Mouse (Mus musculus) CH12.LX (cell line): ENCODE measurements around the gene Fut11. TPM values are rescaled to one million over a fixed set of nuclear protein-coding genes. Genes with fewer than 3 reads are reported as not detected.

Source experiments
- DNase-seq: peaks from one replicate; pipeline ENCODE4 v3.0.0-alpha.2; 2013; ENCODE audit errors: extremely low read depth
- H3K27ac ChIP-seq: 2 replicates; pipeline ENCODE4 v1.5.1; 2012; ENCODE audit warnings: low read depth, mild to moderate bottlenecking, control low read depth, moderate library complexity; ENCODE audit not compliant: insufficient read depth
- H3K27me3 ChIP-seq: replicated peaks from 2 replicates; pipeline ENCODE3; 2012; ENCODE audit warnings: inconsistent platforms
- H3K36me3 ChIP-seq, 2 experiments: replicated peaks in 1 of 2; 2 replicates each; pipeline versions ENCODE3 to v1.6.1; 2012; ENCODE audit warnings: inconsistent platforms in 1 of 2, low read length in 1 of 2, mild to moderate bottlenecking in 1 of 2, mixed read lengths in 1 of 2, moderate library complexity in 1 of 2; ENCODE audit not compliant: control insufficient read depth in 1 of 2, insufficient read depth in 1 of 2
- H3K4me1 ChIP-seq, 2 experiments: 2 replicates each; pipeline ENCODE4 v1.6.1; 2012; ENCODE audit warnings: inconsistent platforms in 1 of 2, moderate library complexity in 1 of 2; ENCODE audit not compliant: insufficient read depth in 2 of 2, control insufficient read depth in 1 of 2
- H3K4me2 ChIP-seq: 2 replicates; pipeline ENCODE4 v1.6.1; 2012; ENCODE audit warnings: low read depth, mild to moderate bottlenecking, control low read depth; ENCODE audit not compliant: poor library complexity, insufficient read depth, severe bottlenecking
- H3K4me3 ChIP-seq, 3 experiments: fragments of 150-350 bp in 1 of 3; sonication (generic) in 1 of 3; replicated peaks in 1 of 3; 2 replicates each; pipeline versions ENCODE3 to v1.5.1; 2011 to 2012; ENCODE audit warnings: low read depth in 2 of 3, low read length in 2 of 3, mild to moderate bottlenecking in 2 of 3, moderate library complexity in 2 of 3, control low read depth in 1 of 3, improper control_type of control experiment in 1 of 3, inconsistent platforms in 1 of 3, mixed read lengths in 1 of 3; ENCODE audit not compliant: poor library complexity in 1 of 3
- H3K79me2 ChIP-seq: replicated peaks from 2 replicates; pipeline ENCODE4 v1.6.1; 2012; ENCODE audit warnings: mild to moderate bottlenecking, moderate library complexity; ENCODE audit not compliant: control insufficient read depth, poor library complexity, insufficient read depth, severe bottlenecking; ENCODE audit errors: extremely low read depth
- H3K9ac ChIP-seq: 2 replicates; pipeline ENCODE4 v1.6.1; 2012; ENCODE audit warnings: low read depth, mild to moderate bottlenecking, control low read depth, moderate library complexity; ENCODE audit not compliant: insufficient read depth
- H3K9me3 ChIP-seq: replicated peaks from 2 replicates; pipeline ENCODE3; 2012; ENCODE audit warnings: low read length, inconsistent platforms, mixed read lengths
- BHLHE40 ChIP-seq: IDR thresholded peaks from 2 replicates; pipeline ENCODE4 v1.6.1; 2011; ENCODE audit warnings: mild to moderate bottlenecking, low read depth, low read length, improper control_type of control experiment
- CTCF ChIP-seq, 2 experiments: IDR thresholded peaks in 1 of 2; conservative IDR thresholded peaks in 1 of 2; 2 replicates each; pipeline ENCODE4 v1.5.1; 2011 to 2012; ENCODE audit warnings: low read depth in 2 of 2, low read length in 2 of 2, improper control_type of control experiment in 1 of 2, inconsistent platforms in 1 of 2, mild to moderate bottlenecking in 1 of 2, moderate library complexity in 1 of 2
- EP300 ChIP-seq: IDR thresholded peaks from 2 replicates; pipeline ENCODE4 v1.6.1; 2011; ENCODE audit warnings: low read length, improper control_type of control experiment
- ETS1 ChIP-seq: conservative IDR thresholded peaks from 2 replicates; pipeline ENCODE4 v1.6.1; 2012; ENCODE audit warnings: low read depth, mild to moderate bottlenecking, inconsistent platforms, low read length, improper control_type of control experiment, moderate library complexity
- GABPA ChIP-seq: IDR thresholded peaks from 2 replicates; pipeline ENCODE4 v1.6.1; 2012; ENCODE audit warnings: low read depth, low read length, improper control_type of control experiment, inconsistent platforms; ENCODE audit not compliant: insufficient replicate concordance
- HCFC1 ChIP-seq: IDR thresholded peaks from 2 replicates; pipeline ENCODE4 v1.6.1; 2012; ENCODE audit warnings: low read depth, mild to moderate bottlenecking, inconsistent platforms, low read length, improper control_type of control experiment
- MAFK ChIP-seq: IDR thresholded peaks from 2 replicates; pipeline ENCODE4 v1.6.1; 2011; ENCODE audit warnings: low read length, improper control_type of control experiment; ENCODE audit not compliant: insufficient replicate concordance
- MAZ ChIP-seq: IDR thresholded peaks from 2 replicates; pipeline ENCODE4 v1.6.1; 2012; ENCODE audit warnings: low read depth, mild to moderate bottlenecking, inconsistent platforms, low read length, improper control_type of control experiment, moderate library complexity
- MEF2A ChIP-seq: IDR thresholded peaks from 2 replicates; pipeline ENCODE4 v1.6.1; 2014; ENCODE audit warnings: low read depth, mild to moderate bottlenecking, inconsistent platforms, low read length, improper control_type of control experiment, borderline replicate concordance
- MXI1 ChIP-seq: IDR thresholded peaks from 2 replicates; pipeline ENCODE4 v1.6.1; 2011; ENCODE audit warnings: mild to moderate bottlenecking, low read depth, low read length, improper control_type of control experiment
- NRF1 ChIP-seq: IDR thresholded peaks from 2 replicates; pipeline ENCODE4 v1.6.1; 2014; ENCODE audit warnings: low read depth, mild to moderate bottlenecking, inconsistent platforms, low read length, improper control_type of control experiment, moderate library complexity
- PAX5 ChIP-seq: IDR thresholded peaks from 2 replicates; pipeline ENCODE4 v1.6.1; 2012; ENCODE audit warnings: low read length, inconsistent platforms, mixed read lengths
- POLR2A ChIP-seq: IDR thresholded peaks from 2 replicates; pipeline ENCODE4 v1.6.1; 2011; ENCODE audit warnings: low read depth, mild to moderate bottlenecking, improper control_type of control experiment, low read length
- TBP ChIP-seq: conservative IDR thresholded peaks from 2 replicates; pipeline ENCODE4 v1.6.1; 2011; ENCODE audit warnings: low read depth, low read length, improper control_type of control experiment
- USF1 ChIP-seq: IDR thresholded peaks from 2 replicates; pipeline ENCODE4 v1.6.1; 2014; ENCODE audit warnings: low read depth, mild to moderate bottlenecking, inconsistent platforms, low read length, improper control_type of control experiment
- ZMIZ1 ChIP-seq: IDR thresholded peaks from 2 replicates; pipeline ENCODE4 v1.6.1; 2012; ENCODE audit warnings: low read depth, mild to moderate bottlenecking, inconsistent platforms, low read length, improper control_type of control experiment
- dilution Hi-C: fragments of 300-500 bp; cut with MboI; formaldehyde crosslinking; loops from 2 replicates; pipeline ENCODE4 v1.14.3; 2020; ENCODE audit warnings: low sequenced_read_pairs; ENCODE audit not compliant: extremely low pct_unique_long_range_greater_than_20kb, extremely low pct_ligation_motif_present
- in situ Hi-C: fragments of 300-500 bp; cut with MboI; formaldehyde crosslinking; loops from 3 replicates; pipeline ENCODE4 v1.14.3; 2019; ENCODE audit warnings: low sequenced_read_pairs, low pct_ligation_motif_present, low pct_unique_long_range_greater_than_20kb, mixed read lengths
- polyA plus RNA-seq: library from polyadenylated mRNA; unstranded; fragments of >175 nt; gene quantifications from 2 replicates; pipeline ENCODE4 v1.2.1, GENCODE M21; 2012; ENCODE audit warnings: low read depth; ENCODE audit not compliant: insufficient read length
- total RNA-seq, 2 experiments: library from RNA; depleted of rRNA; stranded (reverse); fragments of 300-350 nt in 1 of 2; fragments of >200 nt in 1 of 2; gene quantifications; 2 replicates each; pipeline ENCODE4 v1.2.3; 2012 to 2014

The Fut11 gene
- total and polyA plus RNA-seq, 3 experiments: 2.9 to 3.8 (median 3.7) TPM

- DNase-seq: no peak
- Histone ChIP-seq H3K27ac (no peak overlapping the region), H3K4me1 (peaks cover 0 to 20% of the 10 kb centered on the region in 2 experiments; a peak in 2 of 4 replicates), H3K4me2 (no peak overlapping the region), H3K9ac (no peak overlapping the region), H3K27me3 (no peaks in the 10 kb centered on the region), H3K4me3 (no peak overlapping the region), H3K36me3 (peaks cover 38 to 69% of the 10 kb centered on the region in 2 experiments), H3K9me3 (no peaks in the 10 kb centered on the region), H3K79me2 (no peaks in the 10 kb centered on the region; the same call in 1 of the 2 replicates)
- dilution Hi-C loops: no loop called here
- no peak for TF ChIP-seq MAZ
- no peak for TF ChIP-seq ZMIZ1
- no peak for TF ChIP-seq HCFC1
- no peak for TF ChIP-seq MEF2A
- no peak for TF ChIP-seq CTCF (conservative IDR thresholded peaks at IDR 0.05 in 1 of 2, IDR thresholded peaks at IDR 0.05 in 1 of 2; ENCODE audit: low read depth in 2 of 2, low read length in 2 of 2)
- TF ChIP-seq MAFK: no peak
- no peak for TF ChIP-seq NRF1
- no peak for TF ChIP-seq BHLHE40
- no peak for TF ChIP-seq EP300
- TF ChIP-seq USF1: no peak
- TF ChIP-seq TBP: no peak
- no peak for TF ChIP-seq POLR2A
- in situ Hi-C loops: no loop called here
Measured at GRCm38 (mm10) chr14:20730853-20731602, 36.3 kb downstream of the Fut11 start.

GRCm38 (mm10) chr14:20733041-20733951 is 38.5 kb downstream of the Fut11 start:
- H3K27me3 ChIP-seq: no peaks in the 10 kb centered on the region
- dilution Hi-C loops: no loop called here
- H3K36me3 ChIP-seq: peaks cover 37 to 69% of the 10 kb centered on the region in 2 experiments
- H3K9me3 ChIP-seq: no peaks in the 10 kb centered on the region
- H3K4me1 ChIP-seq: peaks cover 0 to 20% of the 10 kb centered on the region in 2 experiments; a peak in 2 of 4 replicates
- DNase-seq: peak; percentile 26
- H3K79me2 ChIP-seq: no peaks in the 10 kb centered on the region; the same call in 1 of the 2 replicates
- no peak overlapping the region for H3K27ac ChIP-seq
- peak overlapping the region; percentile 76 for H3K4me2 ChIP-seq
- peak overlapping the region; percentile 87 for H3K9ac ChIP-seq
- peak overlapping the region; percentile 81 to 91 (median 83) for H3K4me3 ChIP-seq
- in situ Hi-C loops: no loop called here
- TF ChIP-seq ETS1: no peak
- TF ChIP-seq GABPA: no peak
- TF ChIP-seq PAX5: no peak
- no peak for TF ChIP-seq MXI1
